Mouse (Mus musculus) adrenal gland, adult 18-20 months (tissue): Measurements from ENCODE around the gene Krt6a. TPM values are rescaled to one million over a fixed set of nuclear protein-coding genes. Genes with fewer than 3 reads are reported as not detected.
"Not testable (repeated sequence)": the region's sequence is repeated elsewhere in the genome, so short reads cannot be mapped to it uniquely, and the experiment has no call there.

Experiments
- DNase-seq, 2 experiments: peaks; one replicate each; pipeline ENCODE4 v3.0.0; 2021 to 2022; ENCODE audit warnings: low spot score in 2 of 2
- long read RNA-seq, 2 experiments: library from polyadenylated mRNA; stranded (forward); transcript quantifications; one replicate each; pipeline ENCODE4 v2.0.0; 2021
- total RNA-seq, 2 experiments: library from RNA; stranded (reverse); gene quantifications; 1 replicate in 1 of 2; 2 replicates in 1 of 2; pipeline ENCODE4 v1.2.3; 2021

The Krt6a gene
- total RNA-seq, result not detected
- long read RNA-seq, experiment 1, result 0 reads
- long read RNA-seq, experiment 2, result 0 reads

- no peak for DNase-seq
Observed at GRCm38 (mm10) chr15:101694207-101694606, at the start of gene Krt6a. Gene Krt6a (minus strand): TSS chr15:101694307.

- no peak for DNase-seq
Observed at GRCm38 (mm10) chr15:101742711-101743110, 48.6 kb upstream of the Krt6a start, which contains the start of gene Krt71. Gene Krt71 (minus strand): TSS chr15:101743109.

GRCm38 (mm10) chr15:101737786-101738185 is 43.7 kb upstream of the Krt6a start:
- DNase-seq, result no peak

- DNase-seq, result no peak
Observed at GRCm38 (mm10) chr15:101730653-101731052, 36.5 kb upstream of the Krt6a start.

- no peak for DNase-seq
Observed at GRCm38 (mm10) chr15:101724686-101725085, 30.6 kb upstream of the Krt6a start.

GRCm38 (mm10) chr15:101715831-101716230 is 21.7 kb upstream of the Krt6a start:
- no peak for DNase-seq

GRCm38 (mm10) chr15:101714356-101714755 is 20.2 kb upstream of the Krt6a start:
- DNase-seq, result no peak

GRCm38 (mm10) chr15:101713731-101714130 is 19.6 kb upstream of the Krt6a start:
- no peak for DNase-seq

- no peak for DNase-seq
Observed at GRCm38 (mm10) chr15:101712720-101713119, 18.6 kb upstream of the Krt6a start, which contains the start of gene Krt5. Gene Krt5 (minus strand): TSS chr15:101712898.

- no peak for DNase-seq
Observed at GRCm38 (mm10) chr15:101708683-101709082, 14.6 kb upstream of the Krt6a start.

- no peak for DNase-seq
Observed at GRCm38 (mm10) chr15:101707454-101707853, 13.3 kb upstream of the Krt6a start.

- no peak for DNase-seq
Observed at GRCm38 (mm10) chr15:101704066-101704465, 10.0 kb upstream of the Krt6a start.

- no peak for DNase-seq
Observed at GRCm38 (mm10) chr15:101702380-101702779, 8.3 kb upstream of the Krt6a start.

- no peak for DNase-seq
Observed at GRCm38 (mm10) chr15:101699866-101700265, 5.8 kb upstream of the Krt6a start.

- DNase-seq, result no peak
Observed at GRCm38 (mm10) chr15:101699192-101699591, 5.1 kb upstream of the Krt6a start.

- DNase-seq, result no peak
Observed at GRCm38 (mm10) chr15:101697326-101698188, 3.5 kb upstream of the Krt6a start.

GRCm38 (mm10) chr15:101690460-101690859 is 3.6 kb downstream of the Krt6a start:
- DNase-seq, result not testable (repeated sequence)

- no peak for DNase-seq
Observed at GRCm38 (mm10) chr15:101688161-101688560, 5.9 kb downstream of the Krt6a start.

- DNase-seq, result no peak
Observed at GRCm38 (mm10) chr15:101680187-101680586, 13.9 kb downstream of the Krt6a start, which contains the start of gene Krt6b. Gene Krt6b (minus strand): TSS chr15:101680287.

GRCm38 (mm10) chr15:101675978-101676377 is 18.1 kb downstream of the Krt6a start:
- DNase-seq, result no peak

GRCm38 (mm10) chr15:101652736-101653265 is 41.3 kb downstream of the Krt6a start:
- DNase-seq, result no peak

- no peak for DNase-seq
Observed at GRCm38 (mm10) chr15:101647280-101647679, 46.8 kb downstream of the Krt6a start, which contains the start of gene Gm5478. Gene Gm5478 (minus strand): TSS chr15:101647380.
